Mouse (Mus musculus): ENCODE measurements around the gene Bfsp1.

- TF ChIP-seq CTCF (IDR thresholded peaks at IDR 0.05; ENCODE audit: control insufficient read depth, insufficient read depth, low read length) (peak; percentile 96), POLR2A (IDR thresholded peaks at IDR 0.05; ENCODE audit: borderline replicate concordance, control insufficient read depth, low read depth, low read length) (no peak)
Observed at GRCm38 (mm10) chr2:143867326-143867725, 4.4 kb upstream of the Bfsp1 start.

All from bone marrow, adult 2 months (tissue).